Mouse (Mus musculus) neural tube, embryonic 12.5 days (tissue): ENCODE data around the gene Abhd10. TPM values are rescaled to one million over a fixed set of nuclear protein-coding genes. Genes with fewer than 3 reads are reported as not detected.

Source experiments
- ATAC-seq: fragments of 200-750 bp; cut with Nextera tagmentation; 2 replicates; pipeline ENCODE4 v1.8.0; 2017; ENCODE audit warnings: low read depth, mild to moderate bottlenecking, moderate TSS enrichment, moderate library complexity; ENCODE audit not compliant: low FRiP score
- H3K27ac ChIP-seq: fragments of 300-500 bp; sonication (generic); 2 replicates; pipeline ENCODE4 v1.5.1; 2016
- H3K27me3 ChIP-seq: fragments of 300-500 bp; sonication (generic); replicated peaks from 2 replicates; pipeline ENCODE4 v1.6.1; 2016; ENCODE audit warnings: mild to moderate bottlenecking
- H3K36me3 ChIP-seq: fragments of 300-500 bp; sonication (generic); 2 replicates; pipeline ENCODE4 v1.6.1; 2016; ENCODE audit warnings: mild to moderate bottlenecking
- H3K4me1 ChIP-seq: fragments of 300-500 bp; sonication (generic); 2 replicates; pipeline ENCODE4 v1.6.1; 2016
- H3K4me2 ChIP-seq: fragments of 300-500 bp; sonication (generic); replicated peaks from 2 replicates; pipeline ENCODE4 v1.6.1; 2016; ENCODE audit warnings: mild to moderate bottlenecking
- H3K4me3 ChIP-seq: fragments of 300-500 bp; sonication (generic); 2 replicates; pipeline ENCODE4 v1.5.1; 2016
- H3K9ac ChIP-seq: fragments of 300-500 bp; sonication (generic); 2 replicates; pipeline ENCODE4 v1.6.1; 2016; ENCODE audit warnings: mild to moderate bottlenecking
- H3K9me3 ChIP-seq: fragments of 300-500 bp; sonication (generic); 2 replicates; pipeline ENCODE4 v1.6.1; 2016; ENCODE audit warnings: mild to moderate bottlenecking
- WGBS: fragments of 180-500 bp; shearing (Covaris S2); methylation state at CpG from one replicate; pipeline ENCODE4 v1.1.7; 2016; 5-methylcytosine and 5-hydroxymethylcytosine counted together
- polyA plus RNA-seq: library from polyadenylated mRNA; unstranded; fragments of >200 nt; fragmentation: Nextera tagmentation; extraction: Ambion mirVana; gene quantifications from 2 replicates; pipeline ENCODE4 v1.2.1, GENCODE M21; 2016

Gene Abhd10
- polyA plus RNA-seq, 1 experiment from 2014 or later, result 47.4 TPM

DNA sequence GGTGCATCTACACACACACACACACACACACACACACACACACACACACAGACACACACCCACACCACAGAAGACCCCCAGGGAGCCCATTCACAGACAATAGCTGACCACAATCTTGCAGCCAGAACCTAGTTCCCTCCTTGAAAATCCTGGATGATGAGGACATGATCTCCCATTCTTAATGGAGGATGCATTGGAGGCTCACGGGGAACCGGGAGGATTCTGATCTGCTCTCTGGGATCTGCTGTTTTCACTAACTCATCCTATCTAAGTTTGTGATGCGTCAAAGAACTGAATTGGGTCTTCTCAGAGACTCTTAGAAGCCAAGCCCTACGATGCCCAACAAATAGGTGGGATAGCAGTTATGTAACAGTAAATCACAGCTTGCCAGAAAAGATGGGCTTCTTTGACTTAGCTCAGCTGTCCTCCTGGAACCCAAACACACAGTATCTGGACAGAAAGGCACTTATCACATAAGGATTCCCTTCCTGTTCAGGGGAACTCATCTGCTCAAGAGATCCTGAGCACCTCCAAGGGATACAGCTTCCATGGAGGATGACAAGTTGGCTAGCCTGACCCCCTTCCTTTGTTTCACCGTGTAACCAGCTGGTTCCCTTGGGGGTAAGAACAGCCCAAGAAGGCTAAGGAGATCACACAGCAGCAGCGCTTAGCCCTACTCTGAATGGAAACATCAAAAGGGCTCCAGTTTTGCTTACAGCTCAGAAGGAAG, 19.4 kb downstream of the Abhd10 start:
- Histone ChIP-seq H3K4me3 (peak overlapping the region; percentile 56), H3K4me1 (peaks cover 45% of the 10 kb centered on the region)
- peak; percentile 46 for ATAC-seq

DNA sequence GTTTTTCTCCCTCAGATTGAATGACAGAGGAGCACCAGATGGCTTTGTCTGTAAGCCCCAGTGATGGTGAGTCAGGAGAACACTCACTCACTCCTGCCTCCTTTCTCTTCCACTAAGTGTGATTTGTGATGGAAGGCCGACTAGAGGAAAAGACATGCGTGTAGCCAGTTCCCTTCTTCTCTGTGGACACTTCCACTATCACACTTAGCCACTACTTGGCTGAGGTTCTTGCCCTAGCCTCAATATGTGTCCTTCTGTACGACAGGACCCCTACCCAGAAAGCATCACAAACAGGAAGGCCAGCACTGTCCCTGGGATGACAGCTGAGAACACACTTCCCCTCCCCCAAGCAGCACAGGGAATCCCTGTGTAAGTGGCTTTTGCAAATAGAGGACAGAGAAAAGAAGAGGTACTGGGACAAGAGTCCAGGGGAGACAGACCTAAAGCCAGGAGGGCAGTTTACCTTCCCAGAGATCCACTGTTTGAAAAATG, 20.2 kb downstream of the Abhd10 start:
- H3K4me2 ChIP-seq, result peak overlapping the region; percentile 64
- peaks cover 39% of the 10 kb centered on the region for H3K36me3 ChIP-seq
- peak overlapping the region; percentile 93 for H3K27ac ChIP-seq
- peak overlapping the region; percentile 56 for H3K4me3 ChIP-seq
- H3K9me3 ChIP-seq, result no peaks in the 10 kb centered on the region
- H3K4me1 ChIP-seq, result peaks cover 45% of the 10 kb centered on the region
- ATAC-seq, result 0 out of 2 replicates have a peak, but pooled peaks have one; percentile 7
- 47% methylated on average over 3 of the region's 3 CpGs for WGBS
- no peaks in the 10 kb centered on the region for H3K27me3 ChIP-seq
- peak overlapping the region; percentile 84 for H3K9ac ChIP-seq

More for the DNA sequence above, 19.4 kb downstream of the Abhd10 start:
- Histone ChIP-seq H3K9me3 (no peaks in the 10 kb centered on the region), H3K27ac (peak overlapping the region; percentile 93), H3K36me3 (peaks cover 33% of the 10 kb centered on the region), H3K27me3 (no peaks in the 10 kb centered on the region), H3K4me2 (peak overlapping the region; percentile 64), H3K9ac (peak overlapping the region; percentile 84)
- WGBS, result 28% methylated on average over 6 of the region's 6 CpGs

DNA sequence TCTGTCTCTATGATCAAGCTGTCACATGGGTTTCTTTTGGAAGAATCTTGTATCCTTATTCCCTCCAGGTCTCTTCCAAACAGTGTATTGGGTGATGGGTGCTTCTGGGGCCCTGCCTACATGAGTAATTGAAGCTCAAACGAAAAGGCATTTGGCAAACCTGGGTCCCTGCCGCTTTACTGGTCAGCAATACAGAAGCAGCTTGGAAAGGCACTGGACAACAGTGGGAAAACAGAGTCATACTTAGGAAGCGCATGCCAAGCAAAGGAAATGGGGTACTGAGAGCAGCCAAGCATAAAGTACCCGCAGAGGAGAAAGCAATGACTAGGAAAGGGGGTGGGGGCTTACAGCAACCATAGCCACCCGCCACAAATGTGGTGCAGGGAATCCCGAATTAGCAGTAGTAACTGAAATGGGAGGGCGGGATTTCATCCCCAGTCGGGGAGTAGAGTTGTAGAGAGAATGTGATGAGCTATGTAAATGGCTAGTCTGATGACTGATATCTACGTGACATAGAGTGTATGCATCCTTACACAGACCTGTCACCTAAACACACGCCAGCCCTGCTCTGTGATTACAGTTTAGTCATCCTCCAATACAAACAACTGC, 22.6 kb downstream of the Abhd10 start:
- Histone ChIP-seq H3K4me1 (peaks cover 38% of the 10 kb centered on the region), H3K27ac (no peak overlapping the region), H3K4me3 (peak overlapping the region; percentile 4; the same call in 1 of the 2 replicates), H3K9ac (no peak overlapping the region; the same call in 1 of the 2 replicates), H3K27me3 (no peaks in the 10 kb centered on the region), H3K36me3 (peaks cover 60% of the 10 kb centered on the region), H3K9me3 (no peaks in the 10 kb centered on the region), H3K4me2 (peak overlapping the region; percentile 64)
- WGBS, result 90% methylated on average over 10 of the region's 10 CpGs
- no peak for ATAC-seq

GRCm38 (mm10) chr16:45718296-45718695, 24.5 kb downstream of the Abhd10 start:
- Histone ChIP-seq H3K27me3 (no peaks in the 10 kb centered on the region), H3K36me3 (peaks cover 76% of the 10 kb centered on the region), H3K4me2 (no peak overlapping the region), H3K9ac (no peak overlapping the region), H3K4me3 (no peak overlapping the region), H3K4me1 (peaks cover 44% of the 10 kb centered on the region), H3K27ac (no peak overlapping the region), H3K9me3 (no peaks in the 10 kb centered on the region)
- no peak for ATAC-seq
- 96% methylated on average over 4 of the region's 4 CpGs for WGBS

GRCm38 (mm10) chr16:45714489-45715150, 28.1 kb downstream of the Abhd10 start:
- Histone ChIP-seq H3K27me3 (no peaks in the 10 kb centered on the region), H3K9me3 (no peaks in the 10 kb centered on the region), H3K4me2 (no peak overlapping the region), H3K4me3 (no peak overlapping the region), H3K27ac (no peak overlapping the region), H3K9ac (no peak overlapping the region), H3K4me1 (peaks cover 9% of the 10 kb centered on the region), H3K36me3 (peaks cover 80% of the 10 kb centered on the region)
- ATAC-seq, result no peak
- WGBS, result 89% methylated on average over 5 of the region's 5 CpGs

DNA sequence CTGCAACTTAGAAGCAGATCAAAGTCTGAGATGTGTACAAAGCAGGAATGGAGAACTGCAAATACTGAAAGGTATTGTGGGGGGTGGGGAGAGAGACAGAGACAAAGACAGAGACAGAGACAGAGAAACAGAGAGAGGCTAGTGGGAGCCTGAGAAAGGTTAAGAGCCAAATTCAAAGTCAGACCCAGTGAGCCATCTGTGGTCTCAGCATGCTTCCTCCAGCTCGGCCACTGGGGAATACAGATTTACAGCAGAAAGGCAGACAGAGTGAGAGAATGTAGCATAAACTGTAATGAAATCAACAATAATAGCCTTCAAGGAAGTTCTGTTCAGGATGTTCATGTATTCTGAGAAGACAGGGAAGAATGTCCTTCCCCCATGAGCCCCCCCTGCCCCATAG, 28.9 kb downstream of the Abhd10 start:
- 71% methylated on average over 1 of the region's 1 CpGs for WGBS
- Histone ChIP-seq H3K4me2 (no peak overlapping the region), H3K4me1 (peaks cover 6% of the 10 kb centered on the region), H3K27me3 (no peaks in the 10 kb centered on the region), H3K9me3 (no peaks in the 10 kb centered on the region), H3K27ac (no peak overlapping the region; the same call in 1 of the 2 replicates), H3K36me3 (peaks cover 75% of the 10 kb centered on the region), H3K9ac (no peak overlapping the region), H3K4me3 (no peak overlapping the region)
- ATAC-seq, result no peak

DNA sequence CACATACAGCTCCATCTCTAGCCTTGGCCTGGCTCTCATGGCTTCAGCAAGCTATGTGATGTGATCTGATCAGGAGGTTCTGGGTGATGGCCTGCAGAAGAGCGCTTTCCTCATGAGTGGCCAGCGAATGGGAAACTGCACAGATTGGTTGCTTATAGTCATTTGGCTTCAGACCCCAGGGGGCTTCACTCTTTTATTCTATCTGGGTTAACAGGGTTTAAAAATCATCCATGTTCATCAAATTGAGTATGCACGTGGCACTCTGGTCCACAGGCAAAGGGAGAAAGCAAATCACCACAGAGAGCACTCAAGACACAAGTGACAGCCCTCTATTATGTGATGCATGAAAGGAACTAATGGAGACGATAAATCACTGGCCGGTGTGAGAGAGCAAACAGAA, 29.5 kb downstream of the Abhd10 start:
- Histone ChIP-seq H3K4me1 (peaks cover 6% of the 10 kb centered on the region), H3K9me3 (no peaks in the 10 kb centered on the region), H3K27ac (no peak overlapping the region), H3K27me3 (no peaks in the 10 kb centered on the region), H3K4me2 (no peak overlapping the region), H3K4me3 (no peak overlapping the region), H3K9ac (no peak overlapping the region), H3K36me3 (peaks cover 68% of the 10 kb centered on the region)
- ATAC-seq, result peak; percentile 46; the same call in 1 of the 2 replicates
- WGBS, result 59% methylated on average over 5 of the region's 5 CpGs

- no peaks in the 10 kb centered on the region for H3K27me3 ChIP-seq
- H3K9ac ChIP-seq, result no peak overlapping the region
- peaks cover 50% of the 10 kb centered on the region for H3K36me3 ChIP-seq
- no peak overlapping the region for H3K27ac ChIP-seq
- no peaks in the 10 kb centered on the region for H3K9me3 ChIP-seq
- no peak; the same call in 1 of the 2 replicates for ATAC-seq
- no peak overlapping the region for H3K4me3 ChIP-seq
- 72% methylated on average over 7 of the region's 7 CpGs for WGBS
- no peak overlapping the region for H3K4me2 ChIP-seq
- H3K4me1 ChIP-seq, result peaks cover 6% of the 10 kb centered on the region
These were observed 31.5 kb downstream of the Abhd10 start for GRCm38 (mm10) chr16:45711263-45711662.

GRCm38 (mm10) chr16:45699301-45699700, 43.5 kb downstream of the Abhd10 start:
- no peak for ATAC-seq
- no peak overlapping the region for H3K9ac ChIP-seq
- no peak overlapping the region for H3K27ac ChIP-seq
- H3K4me3 ChIP-seq, result no peak overlapping the region
- no peaks in the 10 kb centered on the region for H3K27me3 ChIP-seq
- H3K36me3 ChIP-seq, result no peaks in the 10 kb centered on the region
- no peak overlapping the region for H3K4me2 ChIP-seq
- H3K4me1 ChIP-seq, result no peaks in the 10 kb centered on the region
- no peaks in the 10 kb centered on the region for H3K9me3 ChIP-seq
- 85% methylated on average over 5 of the region's 5 CpGs for WGBS

GRCm38 (mm10) chr16:45697996-45698395, 44.8 kb downstream of the Abhd10 start:
- Histone ChIP-seq H3K9me3 (no peaks in the 10 kb centered on the region), H3K4me2 (no peak overlapping the region), H3K4me3 (no peak overlapping the region), H3K9ac (no peak overlapping the region), H3K27ac (no peak overlapping the region), H3K4me1 (no peaks in the 10 kb centered on the region), H3K36me3 (no peaks in the 10 kb centered on the region), H3K27me3 (no peaks in the 10 kb centered on the region)
- ATAC-seq, result 0 out of 2 replicates have a peak, but pooled peaks have one; percentile 41
- 55% methylated on average over 6 of the region's 6 CpGs for WGBS

- ATAC-seq, result peak; percentile 41; the same call in 1 of the 2 replicates
- 68% methylated on average over 9 of the region's 9 CpGs for WGBS
These were observed 47.2 kb downstream of the Abhd10 start for GRCm38 (mm10) chr16:45695445-45696160.

More at GRCm38 (mm10) chr16:45695445-45696160, 47.2 kb downstream of the Abhd10 start:
- no peaks in the 10 kb centered on the region for H3K9me3 ChIP-seq
- H3K27me3 ChIP-seq, result no peaks in the 10 kb centered on the region
- H3K4me2 ChIP-seq, result no peak overlapping the region
- no peaks in the 10 kb centered on the region for H3K36me3 ChIP-seq
- no peak overlapping the region for H3K4me3 ChIP-seq
- H3K9ac ChIP-seq, result no peak overlapping the region
- no peak overlapping the region for H3K27ac ChIP-seq
- H3K4me1 ChIP-seq, result peaks cover under 1% of the 10 kb centered on the region; the same call in 1 of the 2 replicates
